Mouse (Mus musculus): ENCODE data around the gene Opcml. TPM values are rescaled to one million over a fixed set of nuclear protein-coding genes. Genes with fewer than 3 reads are reported as not detected.

Gene Opcml
- total and polyA plus RNA-seq, 3 experiments: 0.82 TPM; not detected in 2

GRCm38 (mm10) chr9:27998767-27999166 lies 208.2 kb downstream of the Opcml start:
- Histone ChIP-seq H3K36me3 (replicated peaks) (no peaks in the 10 kb centered on the region), H3K27me3 (ENCODE audit: insufficient read depth, low read length) (no peaks in the 10 kb centered on the region), H3K4me3 (ENCODE audit: low read depth, low read length) (no peak overlapping the region), H3K4me1 (ENCODE audit: insufficient read depth, low read depth, low read length) (no peaks in the 10 kb centered on the region), H3K9me3 (replicated peaks) (no peaks in the 10 kb centered on the region)
- DNase-seq (ENCODE audit: low spot score) (no peak), ATAC-seq (ENCODE audit: extremely low read depth, insufficient number of reproducible peaks, low FRiP score, poor library complexity, severe bottlenecking) (no peak)
- no peak for TF ChIP-seq POLR2AphosphoS5 (IDR thresholded peaks at IDR 0.05; ENCODE audit: insufficient replicate concordance, low read depth, low read length)
- TF ChIP-seq GATA2 (IDR thresholded peaks at IDR 0.05; ENCODE audit: borderline replicate concordance, low read depth, low read length): no peak
- TF ChIP-seq GATA1 (IDR thresholded peaks at IDR 0.05; ENCODE audit: borderline replicate concordance, low read length): no peak
- no peak for TF ChIP-seq CTCF (IDR thresholded peaks at IDR 0.05; ENCODE audit: low read depth, low read length)
- no peak for TF ChIP-seq TAL1 (conservative IDR thresholded peaks at IDR 0.05; ENCODE audit: low read depth, low read length)

- H3K4me1 ChIP-seq (ENCODE audit: insufficient read depth, low read depth, low read length): no peaks in the 10 kb centered on the region
- ATAC-seq (ENCODE audit: extremely low read depth, insufficient number of reproducible peaks, low FRiP score, poor library complexity, severe bottlenecking) (no peak), DNase-seq (ENCODE audit: low spot score) (no peak)
- TF ChIP-seq POLR2AphosphoS5 (IDR thresholded peaks at IDR 0.05; ENCODE audit: insufficient replicate concordance, low read depth, low read length) (no peak), GATA2 (IDR thresholded peaks at IDR 0.05; ENCODE audit: borderline replicate concordance, low read depth, low read length) (no peak), CTCF (IDR thresholded peaks at IDR 0.05; ENCODE audit: low read depth, low read length) (no peak), GATA1 (IDR thresholded peaks at IDR 0.05; ENCODE audit: borderline replicate concordance, low read length) (no peak), TAL1 (conservative IDR thresholded peaks at IDR 0.05; ENCODE audit: low read depth, low read length) (no peak)
- no peaks in the 10 kb centered on the region for H3K9me3 ChIP-seq (replicated peaks)
- no peak overlapping the region for H3K4me3 ChIP-seq (ENCODE audit: low read depth, low read length)
- H3K36me3 ChIP-seq (replicated peaks): no peaks in the 10 kb centered on the region
- H3K27me3 ChIP-seq (ENCODE audit: insufficient read depth, low read length): no peaks in the 10 kb centered on the region
Measured at GRCm38 (mm10) chr9:28003131-28003530, 212.6 kb downstream of the Opcml start.

DNA sequence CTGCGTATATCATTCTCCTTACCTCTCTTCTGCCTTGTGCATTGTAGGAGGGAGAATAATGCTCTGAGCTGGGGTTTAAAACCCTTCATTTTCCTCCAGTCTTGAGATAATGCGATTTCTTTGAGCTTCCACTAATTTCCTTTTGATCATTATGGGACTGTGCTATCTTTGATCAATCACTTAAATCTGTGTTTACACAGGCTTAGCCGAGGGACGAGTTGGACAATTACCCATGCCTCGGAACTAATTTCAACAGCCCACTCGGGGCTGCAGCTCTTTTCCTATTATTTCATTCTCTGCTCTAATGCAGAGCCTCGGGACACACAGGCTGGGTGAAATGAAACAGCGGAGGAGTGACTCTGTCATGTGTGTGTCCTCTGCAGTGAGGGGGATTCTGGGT lies 220.9 kb downstream of the Opcml start:
- TF ChIP-seq TAL1 (conservative IDR thresholded peaks at IDR 0.05; ENCODE audit: low read depth, low read length) (no peak), CTCF (IDR thresholded peaks at IDR 0.05; ENCODE audit: low read depth, low read length) (no peak), POLR2AphosphoS5 (IDR thresholded peaks at IDR 0.05; ENCODE audit: insufficient replicate concordance, low read depth, low read length) (no peak), GATA2 (IDR thresholded peaks at IDR 0.05; ENCODE audit: borderline replicate concordance, low read depth, low read length) (no peak), GATA1 (IDR thresholded peaks at IDR 0.05; ENCODE audit: borderline replicate concordance, low read length) (no peak)
- ATAC-seq (ENCODE audit: extremely low read depth, insufficient number of reproducible peaks, low FRiP score, poor library complexity, severe bottlenecking) (no peak), DNase-seq (ENCODE audit: low spot score) (no peak)
- Histone ChIP-seq H3K36me3 (replicated peaks) (no peaks in the 10 kb centered on the region), H3K9me3 (replicated peaks) (no peaks in the 10 kb centered on the region), H3K4me3 (ENCODE audit: low read depth, low read length) (no peak overlapping the region), H3K27me3 (ENCODE audit: insufficient read depth, low read length) (no peaks in the 10 kb centered on the region), H3K4me1 (ENCODE audit: insufficient read depth, low read depth, low read length) (no peaks in the 10 kb centered on the region)

GRCm38 (mm10) chr9:28012664-28013063 lies 222.1 kb downstream of the Opcml start:
- no peak for DNase-seq (ENCODE audit: low spot score)
- Histone ChIP-seq H3K4me1 (ENCODE audit: insufficient read depth, low read depth, low read length) (no peaks in the 10 kb centered on the region), H3K9me3 (replicated peaks) (no peaks in the 10 kb centered on the region), H3K4me3 (ENCODE audit: low read depth, low read length) (no peak overlapping the region), H3K27me3 (ENCODE audit: insufficient read depth, low read length) (no peaks in the 10 kb centered on the region), H3K36me3 (replicated peaks) (no peaks in the 10 kb centered on the region)
- TF ChIP-seq TAL1 (conservative IDR thresholded peaks at IDR 0.05; ENCODE audit: low read depth, low read length) (no peak), GATA1 (IDR thresholded peaks at IDR 0.05; ENCODE audit: borderline replicate concordance, low read length) (no peak), CTCF (IDR thresholded peaks at IDR 0.05; ENCODE audit: low read depth, low read length) (no peak), GATA2 (IDR thresholded peaks at IDR 0.05; ENCODE audit: borderline replicate concordance, low read depth, low read length) (no peak), POLR2AphosphoS5 (IDR thresholded peaks at IDR 0.05; ENCODE audit: insufficient replicate concordance, low read depth, low read length) (no peak)
- no peak for ATAC-seq (ENCODE audit: extremely low read depth, insufficient number of reproducible peaks, low FRiP score, poor library complexity, severe bottlenecking)

DNA sequence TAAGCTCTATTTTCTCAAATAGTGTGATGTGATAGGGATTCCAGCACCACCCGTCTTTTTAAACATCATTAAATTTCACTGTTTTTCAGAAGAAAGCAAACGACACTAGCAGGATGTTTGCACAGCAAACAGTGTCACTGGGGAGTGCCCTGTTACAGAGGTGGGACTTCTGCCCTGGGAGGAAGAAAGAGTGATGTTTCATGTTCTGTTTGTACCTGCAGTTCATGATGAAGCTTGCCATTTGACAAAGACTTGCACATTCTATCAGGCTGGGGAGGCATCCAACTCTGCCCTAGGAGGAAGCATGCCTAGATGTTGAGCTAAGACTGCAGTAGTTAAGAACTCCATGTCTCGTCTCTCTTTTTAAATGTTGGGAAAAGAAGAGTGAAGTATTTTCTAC lies 222.6 kb downstream of the Opcml start:
- Histone ChIP-seq H3K36me3 (replicated peaks) (no peaks in the 10 kb centered on the region), H3K27me3 (ENCODE audit: insufficient read depth, low read length) (no peaks in the 10 kb centered on the region), H3K9me3 (replicated peaks) (no peaks in the 10 kb centered on the region), H3K4me1 (ENCODE audit: insufficient read depth, low read depth, low read length) (no peaks in the 10 kb centered on the region), H3K4me3 (ENCODE audit: low read depth, low read length) (no peak overlapping the region)
- DNase-seq (ENCODE audit: low spot score) (no peak), ATAC-seq (ENCODE audit: extremely low read depth, insufficient number of reproducible peaks, low FRiP score, poor library complexity, severe bottlenecking) (no peak)
- TF ChIP-seq POLR2AphosphoS5 (IDR thresholded peaks at IDR 0.05; ENCODE audit: insufficient replicate concordance, low read depth, low read length) (no peak), GATA1 (IDR thresholded peaks at IDR 0.05; ENCODE audit: borderline replicate concordance, low read length) (no peak), TAL1 (conservative IDR thresholded peaks at IDR 0.05; ENCODE audit: low read depth, low read length) (no peak), CTCF (IDR thresholded peaks at IDR 0.05; ENCODE audit: low read depth, low read length) (no peak), GATA2 (IDR thresholded peaks at IDR 0.05; ENCODE audit: borderline replicate concordance, low read depth, low read length) (no peak)

DNA sequence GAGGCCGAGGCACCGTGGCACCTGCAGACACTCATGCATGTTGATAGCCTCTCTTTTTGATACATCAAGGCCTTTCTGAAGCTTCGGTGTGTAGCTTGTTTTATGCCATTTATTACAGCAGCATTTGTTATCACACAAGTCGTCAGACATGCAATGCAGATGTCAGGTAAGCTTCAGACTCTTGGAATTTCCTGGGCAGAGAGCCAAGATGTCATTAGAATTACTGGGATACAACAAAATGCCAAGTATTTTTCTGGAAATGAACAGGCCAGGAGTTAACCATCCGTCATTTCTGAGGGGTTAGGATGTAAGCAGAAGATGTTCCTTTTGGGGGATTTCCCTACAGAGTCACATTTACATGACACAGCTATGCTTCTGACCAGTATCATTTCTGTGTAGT lies 237.6 kb downstream of the Opcml start:
- ATAC-seq (ENCODE audit: extremely low read depth, insufficient number of reproducible peaks, low FRiP score, poor library complexity, severe bottlenecking) (no peak), DNase-seq (ENCODE audit: low spot score) (no peak)
- Histone ChIP-seq H3K4me1 (ENCODE audit: insufficient read depth, low read depth, low read length) (no peaks in the 10 kb centered on the region), H3K4me3 (ENCODE audit: low read depth, low read length) (no peak overlapping the region), H3K36me3 (replicated peaks) (no peaks in the 10 kb centered on the region), H3K9me3 (replicated peaks) (no peaks in the 10 kb centered on the region), H3K27me3 (ENCODE audit: insufficient read depth, low read length) (no peaks in the 10 kb centered on the region)
- TF ChIP-seq CTCF (IDR thresholded peaks at IDR 0.05; ENCODE audit: low read depth, low read length) (no peak), GATA2 (IDR thresholded peaks at IDR 0.05; ENCODE audit: borderline replicate concordance, low read depth, low read length) (no peak), GATA1 (IDR thresholded peaks at IDR 0.05; ENCODE audit: borderline replicate concordance, low read length) (no peak), POLR2AphosphoS5 (IDR thresholded peaks at IDR 0.05; ENCODE audit: insufficient replicate concordance, low read depth, low read length) (no peak), TAL1 (conservative IDR thresholded peaks at IDR 0.05; ENCODE audit: low read depth, low read length) (no peak)

All from G1E (cell line).